Mouse (Mus musculus) gastrocnemius, postnatal 14 days (tissue): ENCODE results near the gene Bphl. TPM values are rescaled to one million over a fixed set of nuclear protein-coding genes. Genes with fewer than 3 reads are reported as not detected.

Source experiments
- DNase-seq: peaks from one replicate; pipeline ENCODE4 v3.0.0; 2021; ENCODE audit warnings: mixed read lengths
- intact Hi-C: fragments of 180-260 bp; cut with DNase I; formaldehyde crosslinking; loops from one replicate; pipeline ENCODE4 v1.15.1; 2025; ENCODE audit warnings: low total_unique reads
- long read RNA-seq, 2 experiments: library from polyadenylated mRNA; stranded (forward); transcript quantifications; one replicate each; pipeline ENCODE4 v2.0.0; 2021
- total RNA-seq, 2 experiments: library from RNA; stranded (reverse); gene quantifications; 2 replicates each; pipeline ENCODE4 v1.2.3; 2021

Bphl gene
- 10 to 100 TPM; 22.7 to 26.7 TPM for total RNA-seq
- long read RNA-seq, experiment 1, transcript Bphl-201 (7 exons, 1,253 nt), result major isoform, 44 of 58 reads
- long read RNA-seq, experiment 1, partial matches to known transcripts, result 10 of 58 reads
- long read RNA-seq, experiment 1, other reads (novel, unspliced or antisense), result 4 of 58 reads
- long read RNA-seq, experiment 2, transcript Bphl-201 (7 exons, 1,253 nt), result major isoform, 24 of 30 reads
- long read RNA-seq, experiment 2, partial matches to known transcripts, result 2 of 30 reads
- long read RNA-seq, experiment 2, other reads (novel, unspliced or antisense), result 4 of 30 reads

- intact Hi-C loops, result no loop called here
- DNase-seq, result peak; percentile 95
These were observed at the start of gene Bphl for GRCm38 (mm10) chr13:34037172-34038055. Gene Bphl (plus strand): TSS chr13:34037597.

- DNase-seq, result no peak
- intact Hi-C loops, result no loop called here
These were observed 47.8 kb upstream of the Bphl start for GRCm38 (mm10) chr13:33989625-33990024.

- intact Hi-C loops, result no loop called here
These were observed 42.2 kb upstream of the Bphl start for GRCm38 (mm10) chr13:33995197-33995596.

GRCm38 (mm10) chr13:34002058-34003006 is 35.1 kb upstream of the Bphl start, which contains the start of the genes Ripk1 and Serpinb6a:
Gene Ripk1 (plus strand): TSS chr13:34002363.
Gene Serpinb6a (minus strand): TSS chr13:34002794.
- DNase-seq, result peak; percentile 91
- intact Hi-C loops, result no loop called here

More at GRCm38 (mm10) chr13:33995197-33995596, 42.2 kb upstream of the Bphl start:
- DNase-seq, result peak; percentile 71

- intact Hi-C loops, result no loop called here
- DNase-seq, result no peak
These were observed 34.3 kb upstream of the Bphl start for GRCm38 (mm10) chr13:34003058-34003457.

GRCm38 (mm10) chr13:34007234-34007633 is 30.2 kb upstream of the Bphl start:
- DNase-seq, result no peak
- intact Hi-C loops, result no loop called here

GRCm38 (mm10) chr13:34016927-34017569 is 20.3 kb upstream of the Bphl start:
- DNase-seq, result no peak
- intact Hi-C loops, result no loop called here

GRCm38 (mm10) chr13:34018521-34018920 is 18.9 kb upstream of the Bphl start:
- intact Hi-C loops, result no loop called here
- no peak for DNase-seq

GRCm38 (mm10) chr13:34021998-34022397 is 15.4 kb upstream of the Bphl start:
- no peak for DNase-seq
- intact Hi-C loops, result no loop called here

- intact Hi-C loops, result no loop called here
- DNase-seq, result no peak
These were observed 5.4 kb upstream of the Bphl start for GRCm38 (mm10) chr13:34032041-34032440.

GRCm38 (mm10) chr13:34035424-34035823 is 2.0 kb upstream of the Bphl start:
- intact Hi-C loops, result no loop called here
- no peak for DNase-seq

- intact Hi-C loops, result no loop called here
These were observed 671 bp upstream of the Bphl start for GRCm38 (mm10) chr13:34036726-34037125.

GRCm38 (mm10) chr13:34038056-34038432 is 647 bp downstream of the Bphl start:
- DNase-seq, result no peak
- intact Hi-C loops, result no loop called here

More at GRCm38 (mm10) chr13:34036726-34037125, 671 bp upstream of the Bphl start:
- no peak for DNase-seq

GRCm38 (mm10) chr13:34038901-34039341 is 1.5 kb downstream of the Bphl start:
- DNase-seq, result no peak
- intact Hi-C loops, result no loop called here

GRCm38 (mm10) chr13:34040091-34040490 is 2.7 kb downstream of the Bphl start:
- intact Hi-C loops, result loop anchor here (10.0 kb wide), 1 partner anchor 595 kb away; no protein-coding TSS in a partner anchor

GRCm38 (mm10) chr13:34043716-34044393 is 6.5 kb downstream of the Bphl start:
- intact Hi-C loops, result loop anchor here (2.0 to 10.0 kb wide), 2 partner anchors 111 to 591 kb away; no protein-coding TSS in a partner anchor
- DNase-seq, result no peak

More at GRCm38 (mm10) chr13:34040091-34040490, 2.7 kb downstream of the Bphl start:
- DNase-seq, result no peak

GRCm38 (mm10) chr13:34045511-34046249 is 8.3 kb downstream of the Bphl start:
- intact Hi-C loops, result loop anchor here (2.0 to 10.0 kb wide), 2 partner anchors 109 to 589 kb away; no protein-coding TSS in a partner anchor

More at GRCm38 (mm10) chr13:34045511-34046249, 8.3 kb downstream of the Bphl start:
- DNase-seq, result no peak
